Mouse (Mus musculus) cerebellum, adult 9-11 months (tissue): ENCODE measurements around the gene Polr3b.

Source experiments
- DNase-seq: peaks from one replicate; pipeline ENCODE4 v3.0.0; 2022

Gene Polr3b

GRCm38 (mm10) chr10:84711940-84712339 is 89.8 kb downstream of the Polr3b start:
- DNase-seq = no peak

GRCm38 (mm10) chr10:84712532-84712931 is 90.4 kb downstream of the Polr3b start:
- no peak for DNase-seq

GRCm38 (mm10) chr10:84713043-84713442 is 91.0 kb downstream of the Polr3b start:
- DNase-seq = no peak

- DNase-seq = no peak
Measured at GRCm38 (mm10) chr10:84715639-84716038, 93.5 kb downstream of the Polr3b start.

GRCm38 (mm10) chr10:84716581-84716980 is 94.5 kb downstream of the Polr3b start:
- no peak for DNase-seq

- DNase-seq = no peak
Measured at GRCm38 (mm10) chr10:84722711-84723110, 100.6 kb downstream of the Polr3b start.

- no peak for DNase-seq
Measured at GRCm38 (mm10) chr10:84727005-84727404, 104.9 kb downstream of the Polr3b start.

- DNase-seq = no peak
Measured at GRCm38 (mm10) chr10:84727760-84728159, 105.7 kb downstream of the Polr3b start.

GRCm38 (mm10) chr10:84730078-84730477 is 108.0 kb downstream of the Polr3b start:
- no peak for DNase-seq

- no peak for DNase-seq
Measured at GRCm38 (mm10) chr10:84730956-84731355, 108.9 kb downstream of the Polr3b start.

- DNase-seq = no peak
Measured at GRCm38 (mm10) chr10:84733511-84733910, 111.4 kb downstream of the Polr3b start.

- DNase-seq = no peak
Measured at GRCm38 (mm10) chr10:84754851-84755785, 133.0 kb downstream of the Polr3b start.

- no peak for DNase-seq
Measured at GRCm38 (mm10) chr10:84755786-84756203, 133.7 kb downstream of the Polr3b start, which contains the start of gene Rfx4. TSS of gene Rfx4 (plus strand) at chr10:84756062.

- no peak for DNase-seq
Measured at GRCm38 (mm10) chr10:84756435-84757095, 134.5 kb downstream of the Polr3b start.

- no peak for DNase-seq
Measured at GRCm38 (mm10) chr10:84757426-84758199, 135.5 kb downstream of the Polr3b start.

GRCm38 (mm10) chr10:84758200-84758468 is 136.0 kb downstream of the Polr3b start:
- no peak for DNase-seq

GRCm38 (mm10) chr10:84758483-84759431 is 136.7 kb downstream of the Polr3b start:
- no peak for DNase-seq

GRCm38 (mm10) chr10:84759511-84760117 is 137.5 kb downstream of the Polr3b start:
- no peak for DNase-seq

GRCm38 (mm10) chr10:84760118-84761111 is 138.3 kb downstream of the Polr3b start:
- no peak for DNase-seq

- no peak for DNase-seq
Measured at GRCm38 (mm10) chr10:84768766-84769165, 146.7 kb downstream of the Polr3b start.
